Mouse (Mus musculus) myocyte (in vitro differentiated cells): ENCODE measurements around the gene Gli3. TPM values are rescaled to one million over a fixed set of nuclear protein-coding genes. Genes with fewer than 3 reads are reported as not detected.

Experiments used
- H3K27me3 ChIP-seq: one replicate; pipeline ENCODE4 v1.6.1; 2011; ENCODE audit not compliant: control insufficient read depth, insufficient read depth, insufficient read length
- H3K36me3 ChIP-seq: one replicate; pipeline ENCODE4 v1.6.1; 2011; ENCODE audit not compliant: control insufficient read depth, insufficient read depth
- H3K4me2 ChIP-seq: one replicate; pipeline ENCODE4 v1.6.1; 2011; ENCODE audit warnings: low read depth, control low read depth
- H3K4me3 ChIP-seq: one replicate; pipeline ENCODE4 v1.5.1; 2011; ENCODE audit warnings: mild to moderate bottlenecking, control low read depth, moderate library complexity
- H3K79me2 ChIP-seq: one replicate; pipeline ENCODE4 v1.6.1; 2011; ENCODE audit not compliant: control insufficient read depth, insufficient read depth
- H3ac ChIP-seq: one replicate; pipeline ENCODE4 v1.6.1; 2011; ENCODE audit not compliant: control insufficient read depth, insufficient read length
- CEBPB ChIP-seq: IDR thresholded peaks from 2 replicates; pipeline ENCODE4 v1.6.1; 2011; ENCODE audit warnings: mild to moderate bottlenecking, moderate library complexity; ENCODE audit not compliant: poor library complexity, insufficient read depth, severe bottlenecking
- E2F4 ChIP-seq: IDR thresholded peaks from one replicate; pipeline ENCODE4 v1.6.1; 2011; ENCODE audit warnings: mild to moderate bottlenecking, control low read depth, moderate library complexity; ENCODE audit not compliant: insufficient read depth
- MAX ChIP-seq: IDR thresholded peaks from one replicate; pipeline ENCODE4 v1.6.1; 2011; ENCODE audit warnings: low read depth, mild to moderate bottlenecking, control low read depth
- MYOD1 ChIP-seq, 3 experiments: IDR thresholded peaks; one replicate each; pipeline ENCODE4 v1.6.1; 2011; ENCODE audit warnings: control low read depth in 2 of 3, low read depth in 2 of 3, mild to moderate bottlenecking in 2 of 3, moderate library complexity in 1 of 3; ENCODE audit not compliant: insufficient read length in 2 of 3, control insufficient read depth in 1 of 3
- MYOG ChIP-seq, 3 experiments: IDR thresholded peaks; one replicate each; pipeline ENCODE4 v1.6.1; 2011; ENCODE audit warnings: control low read depth in 2 of 3, low read depth in 2 of 3, mild to moderate bottlenecking in 2 of 3; ENCODE audit not compliant: insufficient read length in 2 of 3, control insufficient read depth in 1 of 3, insufficient read depth in 1 of 3
- POLR2A ChIP-seq: IDR thresholded peaks from one replicate; pipeline ENCODE4 v1.6.1; 2011; ENCODE audit warnings: low read depth, mild to moderate bottlenecking, control low read depth, moderate library complexity; ENCODE audit not compliant: insufficient read length
- POLR2AphosphoS2 ChIP-seq: IDR thresholded peaks from one replicate; pipeline ENCODE4 v1.6.1; 2011; ENCODE audit warnings: low read depth, control low read depth; ENCODE audit not compliant: insufficient read length
- REST ChIP-seq: IDR thresholded peaks from one replicate; pipeline ENCODE4 v1.6.1; 2011; ENCODE audit warnings: mild to moderate bottlenecking, control low read depth, moderate library complexity; ENCODE audit not compliant: insufficient read depth, insufficient read length
- SRF ChIP-seq: IDR thresholded peaks from one replicate; pipeline ENCODE4 v1.6.1; 2011; ENCODE audit warnings: low read depth; ENCODE audit not compliant: control insufficient read depth, insufficient read length
- TCF12 ChIP-seq: IDR thresholded peaks from one replicate; pipeline ENCODE4 v1.6.1; 2011; ENCODE audit warnings: mild to moderate bottlenecking, control low read depth; ENCODE audit not compliant: poor library complexity, insufficient read depth, severe bottlenecking
- TCF3 ChIP-seq: IDR thresholded peaks from one replicate; pipeline ENCODE4 v1.6.1; 2011; ENCODE audit warnings: low read depth, control low read depth; ENCODE audit not compliant: insufficient read length
- USF1 ChIP-seq: IDR thresholded peaks from one replicate; pipeline ENCODE4 v1.6.1; 2011; ENCODE audit warnings: low read depth, mild to moderate bottlenecking, control low read depth, moderate library complexity
- polyA plus RNA-seq: library from polyadenylated mRNA; unstranded; fragments of >200 nt; fragmentation: generic; extraction: Trizol; gene quantifications from one replicate; pipeline ENCODE4 v1.2.1, GENCODE M21; 2012; ENCODE audit warnings: missing spikeins

Gene Gli3
- polyA plus RNA-seq, 1 experiment = 3.9 TPM

- Histone ChIP-seq H3K79me2 (no peaks in the 10 kb centered on the region), H3ac (no peak overlapping the region), H3K4me3 (no peak overlapping the region), H3K36me3 (no peaks in the 10 kb centered on the region), H3K4me2 (no peak overlapping the region), H3K27me3 (no peaks in the 10 kb centered on the region)
- no peak for TF ChIP-seq TCF3
- TF ChIP-seq MYOD1 (IDR thresholded peaks at IDR 0.05; ENCODE audit: control insufficient read depth in 1 of 3, insufficient read length in 2 of 3, low read depth in 2 of 3) = no peak
- no peak for TF ChIP-seq POLR2AphosphoS2
These were observed 17.0 kb upstream of the Gli3 start for GRCm38 (mm10) chr13:15446004-15446403.

GRCm38 (mm10) chr13:15446782-15447564, 16.1 kb upstream of the Gli3 start:
- Histone ChIP-seq H3K79me2 (no peaks in the 10 kb centered on the region), H3K4me3 (no peak overlapping the region), H3ac (no peak overlapping the region), H3K4me2 (no peak overlapping the region), H3K27me3 (no peaks in the 10 kb centered on the region), H3K36me3 (no peaks in the 10 kb centered on the region)
- TF ChIP-seq E2F4 = no peak
- TF ChIP-seq SRF = no peak
- TF ChIP-seq POLR2AphosphoS2 = no peak
- no peak for TF ChIP-seq MYOD1 (IDR thresholded peaks at IDR 0.05; ENCODE audit: control insufficient read depth in 1 of 3, insufficient read length in 2 of 3, low read depth in 2 of 3)
- no peak for TF ChIP-seq MYOG (IDR thresholded peaks at IDR 0.05; ENCODE audit: control insufficient read depth in 1 of 3, insufficient read depth in 1 of 3, insufficient read length in 2 of 3, low read depth in 2 of 3)
- TF ChIP-seq REST = no peak
- TF ChIP-seq MAX = no peak

GRCm38 (mm10) chr13:15450941-15451340, 12.1 kb upstream of the Gli3 start:
- no peaks in the 10 kb centered on the region for H3K36me3 ChIP-seq
- H3K27me3 ChIP-seq = no peaks in the 10 kb centered on the region
- TF ChIP-seq TCF12 = no peak
- no peak for TF ChIP-seq CEBPB
- TF ChIP-seq SRF = no peak
- no peak for TF ChIP-seq USF1
- TF ChIP-seq MYOG (IDR thresholded peaks at IDR 0.05; ENCODE audit: control insufficient read depth in 1 of 3, insufficient read depth in 1 of 3, insufficient read length in 2 of 3, low read depth in 2 of 3) = no peak
- no peak for TF ChIP-seq E2F4
- TF ChIP-seq POLR2AphosphoS2 = no peak
- TF ChIP-seq MYOD1 (IDR thresholded peaks at IDR 0.05; ENCODE audit: control insufficient read depth in 1 of 3, insufficient read length in 2 of 3, low read depth in 2 of 3) = no peak
- TF ChIP-seq POLR2A = no peak
- no peak for TF ChIP-seq REST
- TF ChIP-seq TCF3 = no peak
- no peaks in the 10 kb centered on the region for H3K79me2 ChIP-seq
- peak overlapping the region; percentile 42 for H3K4me2 ChIP-seq
- no peak overlapping the region for H3ac ChIP-seq
- H3K4me3 ChIP-seq = no peak overlapping the region

GRCm38 (mm10) chr13:15457841-15458240, 5.2 kb upstream of the Gli3 start:
- Histone ChIP-seq H3K79me2 (no peaks in the 10 kb centered on the region), H3K4me3 (no peak overlapping the region), H3K4me2 (no peak overlapping the region), H3K36me3 (no peaks in the 10 kb centered on the region), H3K27me3 (no peaks in the 10 kb centered on the region), H3ac (no peak overlapping the region)
- no peak for TF ChIP-seq MYOG (IDR thresholded peaks at IDR 0.05; ENCODE audit: control insufficient read depth in 1 of 3, insufficient read depth in 1 of 3, insufficient read length in 2 of 3, low read depth in 2 of 3)
- TF ChIP-seq MAX = no peak

GRCm38 (mm10) chr13:15461926-15462325, 1.1 kb upstream of the Gli3 start:
- no peak for TF ChIP-seq TCF12
- TF ChIP-seq TCF3 = no peak
- no peak for TF ChIP-seq POLR2AphosphoS2
- no peak for TF ChIP-seq POLR2A
- Histone ChIP-seq H3ac (no peak overlapping the region), H3K4me3 (peak overlapping the region; percentile 65)

GRCm38 (mm10) chr13:15463492-15464080, 551 bp downstream of the Gli3 start:
- TF ChIP-seq REST (no peak), MYOG (IDR thresholded peaks at IDR 0.05; ENCODE audit: control insufficient read depth in 1 of 3, insufficient read depth in 1 of 3, insufficient read length in 2 of 3, low read depth in 2 of 3) (no peak), POLR2A (peak; percentile 51), MYOD1 (IDR thresholded peaks at IDR 0.05; ENCODE audit: control insufficient read depth in 1 of 3, insufficient read length in 2 of 3, low read depth in 2 of 3) (no peak), TCF3 (no peak), CEBPB (no peak), SRF (no peak), E2F4 (no peak), POLR2AphosphoS2 (peak; percentile 26)
- peak overlapping the region; percentile 65 for H3K4me3 ChIP-seq
- no peaks in the 10 kb centered on the region for H3K36me3 ChIP-seq
- peaks cover 46% of the 10 kb centered on the region for H3K79me2 ChIP-seq
- no peaks in the 10 kb centered on the region for H3K27me3 ChIP-seq
- H3K4me2 ChIP-seq = peak overlapping the region; percentile 35
- peak overlapping the region; percentile 67 for H3ac ChIP-seq

More at GRCm38 (mm10) chr13:15461926-15462325, 1.1 kb upstream of the Gli3 start:
- H3K27me3 ChIP-seq = no peaks in the 10 kb centered on the region
- peak overlapping the region; percentile 89 for H3K4me2 ChIP-seq
- no peaks in the 10 kb centered on the region for H3K36me3 ChIP-seq
- peaks cover 29% of the 10 kb centered on the region for H3K79me2 ChIP-seq
